In genomic region chr16:17491154-17491553, GRCm38 (mm10) we compare ENCODE assay signal across 17 mouse cellular contexts. TPM values are rescaled to one million over a fixed set of nuclear protein-coding genes. Genes with fewer than 3 reads are reported as not detected.
A peak's percentile ranks its signal among the peaks of the same experiment; 100 is the strongest.
DNase-seq lines count a peak whose midpoint lies in the region; ATAC-seq and TF ChIP-seq lines count a peak whose summit lies in the region.
"Had no signal": no experiment of that assay in that cellular context is flagged by ENCODE, and none has a peak within 500 bp of the region (broad histone marks: within the 10 kb centered on the region; RNA-seq: fewer than 3 reads in every experiment).

No protein-coding gene starts in this region.

- DNase-seq in frontal cortex, postnatal 10 days (ENCODE audit: low spot score in 2 of 2) = peak; percentile 40 to 45
- DNase-seq in left cerebral cortex, adult 2 months (ENCODE audit: extremely low spot score in 1 of 2, low spot score in 2 of 2) = no peak
- DNase-seq in left cerebral cortex, adult 8-10 months (ENCODE audit: low spot score in 2 of 2) = no peak
- peak; percentile 64 for DNase-seq in cerebellum, adult 9-10 months
- DNase-seq in cerebellum, postnatal 25 days = peak; percentile 57 to 63
- DNase-seq in adrenal gland, postnatal 25 days = no peak
- DNase-seq in heart, adult 9 months (ENCODE audit: low spot score in 2 of 2) = no peak
- DNase-seq: B cell, adult 2 months; gastrocnemius, postnatal 14 days; kidney, adult 8-10 months; kidney, postnatal 14 days; lung, adult 18-20 months; lung, postnatal 14 days; thymus, postnatal 14 days had no signal

- ATAC-seq in frontal cortex, adult (ENCODE audit: low TSS enrichment) = no peak
- ATAC-seq: midbrain, embryonic 15.5 days had no signal

- TF ChIP-seq CTCF in left cerebral cortex, adult 2 months (IDR thresholded peaks at IDR 0.05) = no peak

- H3K4me3 ChIP-seq in left cerebral cortex, adult 2 months = no peak overlapping the region
- H3K4me3 ChIP-seq: midbrain, embryonic 15.5 days; neural tube, embryonic 15.5 days had no signal

- H3K27ac ChIP-seq in left cerebral cortex, adult 2 months = peak overlapping the region; percentile 95
- H3K27ac ChIP-seq: midbrain, embryonic 15.5 days; neural tube, embryonic 15.5 days had no signal

- intact Hi-C loops in left cerebral cortex, adult 2 months (cut with DNase I) = no loop called here

RNA-seq across cellular contexts. Expression of gene Aifm3, which starts 1.7 kb away (rescaled TPM):
- 100 to 1,000 TPM; 148 to 171 TPM for total RNA-seq in left cerebral cortex, adult 2 months (2021)
- 100 to 1,000 TPM; 114 to 128 (median 122) TPM for total RNA-seq in left cerebral cortex, adult 8-10 months (2022)
- 9.8 and 10.2 TPM in 2 replicates for total RNA-seq in adrenal gland, postnatal 25 days (2021)

RNA-seq across cellular contexts. Expression of gene Lztr1, which starts 17.3 kb away (rescaled TPM):
- 100 to 1,000 TPM; 182 to 193 TPM for total RNA-seq in left cerebral cortex, adult 2 months (2021)
- total RNA-seq in left cerebral cortex, adult 8-10 months (2022) = 100 to 1,000 TPM; 143 to 180 (median 171) TPM
- 70.0 and 74.9 TPM in 2 replicates for total RNA-seq in adrenal gland, postnatal 25 days (2021)

RNA-seq across cellular contexts. Expression of gene Crkl, which starts 39.4 kb away (rescaled TPM):
- total RNA-seq in left cerebral cortex, adult 2 months (2021) = 10 to 100 TPM; 31.9 to 36.7 TPM
- total RNA-seq in left cerebral cortex, adult 8-10 months (2022) = 10 to 100 TPM; 34.5 to 41.4 (median 34.8) TPM
- 30.2 and 33.7 TPM in 2 replicates for total RNA-seq in adrenal gland, postnatal 25 days (2021)

RNA-seq across cellular contexts. Expression of gene Thap7, which starts 39.8 kb away (rescaled TPM):
- 10 to 100 TPM; 42.3 to 43.1 TPM for total RNA-seq in left cerebral cortex, adult 2 months (2021)
- 10 to 100 TPM; 40.2 to 45.3 (median 44.4) TPM for total RNA-seq in left cerebral cortex, adult 8-10 months (2022)
- 40.7 and 44.1 TPM in 2 replicates for total RNA-seq in adrenal gland, postnatal 25 days (2021)

Comparison
In these comparisons a context has a peak if more than half of its experiments do, and no peak if none do; other contexts are left out.
1. DNase-seq: peak in frontal cortex, postnatal 10 days (2 of 2), cerebellum, adult 9-10 months (single experiment) and cerebellum, postnatal 25 days (2 of 2); none in left cerebral cortex, adult 2 months (0 of 2), left cerebral cortex, adult 8-10 months (0 of 2), adrenal gland, postnatal 25 days (single experiment) and heart, adult 9 months (0 of 2).
2. RNA of gene Aifm3, which starts 1.7 kb away (total RNA-seq): 148 to 171 TPM in left cerebral cortex, adult 2 months and 114 to 128 TPM in left cerebral cortex, adult 8-10 months; 9.8 to 10.2 TPM in adrenal gland, postnatal 25 days; every median in the first group is over 10 times any median in the second.